Mouse (Mus musculus) embryonic fibroblast, embryonic 13.5 days (primary cell): ENCODE measurements around the gene Psg16. TPM values are rescaled to one million over a fixed set of nuclear protein-coding genes. Genes with fewer than 3 reads are reported as not detected.

Experiments
- H3K27ac ChIP-seq: 2 replicates; pipeline ENCODE4 v1.5.1; 2012; ENCODE audit warnings: low read length, control low read depth, inconsistent platforms; ENCODE audit not compliant: insufficient read depth
- H3K4me1 ChIP-seq: 2 replicates; pipeline ENCODE4 v1.6.1; 2011; ENCODE audit warnings: low read length; ENCODE audit not compliant: control insufficient read depth, insufficient read depth
- H3K4me3 ChIP-seq: 2 replicates; pipeline ENCODE4 v1.5.1; 2011; ENCODE audit warnings: mild to moderate bottlenecking, control low read depth, low read length; ENCODE audit not compliant: insufficient read depth
- CTCF ChIP-seq: IDR thresholded peaks from 2 replicates; pipeline ENCODE4 v1.5.1; 2011; ENCODE audit warnings: mild to moderate bottlenecking, control low read depth, low read length, moderate library complexity, borderline replicate concordance; ENCODE audit not compliant: insufficient read depth
- POLR2A ChIP-seq: IDR thresholded peaks from 2 replicates; pipeline ENCODE4 v1.6.1; 2011; ENCODE audit warnings: low read depth, mild to moderate bottlenecking, control low read depth, low read length, moderate library complexity
- polyA plus RNA-seq: library from polyadenylated mRNA; stranded (reverse); fragments of >200 nt; gene quantifications from 2 replicates; pipeline ENCODE4 v1.2.4, GENCODE M21; 2011; ENCODE audit warnings: low read depth; ENCODE audit not compliant: missing spikeins, insufficient read length

Gene Psg16
- 0.12 TPM in 1 of 2 replicates, not detected in the other for polyA plus RNA-seq

DNA sequence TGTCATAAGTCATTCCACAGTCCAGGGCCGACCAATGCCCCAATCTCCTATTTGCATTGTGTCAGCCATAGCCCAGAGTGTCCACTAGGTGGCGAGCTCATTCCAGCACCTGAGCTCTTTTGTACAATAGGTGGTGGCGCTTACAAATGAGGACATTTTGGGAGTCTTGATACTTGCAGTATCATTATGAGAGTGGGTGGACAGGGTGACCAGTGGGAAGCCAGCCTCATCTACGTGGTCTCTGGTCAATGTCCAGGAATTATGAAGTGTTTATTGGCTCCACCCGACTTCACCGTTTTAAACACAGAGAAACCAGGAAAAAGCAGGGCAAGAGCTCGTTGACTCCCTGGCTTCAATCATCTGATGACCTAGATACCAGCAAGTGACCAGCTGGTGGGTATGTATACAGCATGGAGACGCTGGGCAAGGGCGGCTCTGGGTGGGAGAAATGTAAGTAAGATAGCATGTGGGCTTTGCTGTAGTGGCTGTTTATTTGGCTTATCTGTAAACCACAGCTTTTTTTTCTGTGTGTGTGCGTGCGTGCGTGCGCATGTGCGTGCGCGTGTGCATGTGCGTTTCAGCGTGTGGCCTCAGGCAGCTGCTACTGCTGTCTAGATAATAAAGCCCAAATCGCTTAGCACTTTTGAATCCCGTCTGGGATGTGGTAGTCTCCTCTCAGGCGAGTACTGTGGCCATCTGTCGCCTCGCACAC, at the start of gene Psg16:
Gene Psg16, plus strand, starts transcription at position 137 of the 712 bp plus-strand sequence.
- H3K27ac ChIP-seq, result no peak within 1 kb of the TSS
- no peak within 1 kb of the TSS for H3K4me3 ChIP-seq
- TF ChIP-seq POLR2A (no peak), CTCF (peak; percentile 74; the same call in 1 of the 2 replicates)
- H3K4me1 ChIP-seq, result no peaks in the 10 kb centered on the region

DNA sequence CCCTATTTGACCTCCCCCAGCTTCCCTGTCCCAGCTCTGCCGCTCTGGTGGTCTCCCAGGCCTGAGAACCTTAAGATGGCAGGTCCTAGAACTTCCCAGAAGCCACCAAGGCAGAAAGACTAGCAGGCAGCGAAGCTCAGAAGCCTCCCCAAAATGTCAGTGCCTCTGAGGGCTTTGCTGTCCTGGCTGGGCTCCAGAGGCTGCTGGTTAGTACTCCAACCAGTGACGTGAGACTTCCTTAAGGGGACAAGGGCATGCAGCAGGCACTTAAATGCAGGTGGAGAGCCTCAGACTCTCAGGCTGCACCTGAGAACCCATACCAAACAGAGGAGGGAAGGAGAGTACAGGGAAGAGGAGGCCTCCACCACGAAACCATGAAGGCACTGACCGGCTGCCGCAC, 49.7 kb upstream of the Psg16 start:
- Histone ChIP-seq H3K27ac (no peak overlapping the region), H3K4me1 (no peaks in the 10 kb centered on the region), H3K4me3 (no peak overlapping the region)
- TF ChIP-seq CTCF, result no peak
- TF ChIP-seq POLR2A, result no peak

DNA sequence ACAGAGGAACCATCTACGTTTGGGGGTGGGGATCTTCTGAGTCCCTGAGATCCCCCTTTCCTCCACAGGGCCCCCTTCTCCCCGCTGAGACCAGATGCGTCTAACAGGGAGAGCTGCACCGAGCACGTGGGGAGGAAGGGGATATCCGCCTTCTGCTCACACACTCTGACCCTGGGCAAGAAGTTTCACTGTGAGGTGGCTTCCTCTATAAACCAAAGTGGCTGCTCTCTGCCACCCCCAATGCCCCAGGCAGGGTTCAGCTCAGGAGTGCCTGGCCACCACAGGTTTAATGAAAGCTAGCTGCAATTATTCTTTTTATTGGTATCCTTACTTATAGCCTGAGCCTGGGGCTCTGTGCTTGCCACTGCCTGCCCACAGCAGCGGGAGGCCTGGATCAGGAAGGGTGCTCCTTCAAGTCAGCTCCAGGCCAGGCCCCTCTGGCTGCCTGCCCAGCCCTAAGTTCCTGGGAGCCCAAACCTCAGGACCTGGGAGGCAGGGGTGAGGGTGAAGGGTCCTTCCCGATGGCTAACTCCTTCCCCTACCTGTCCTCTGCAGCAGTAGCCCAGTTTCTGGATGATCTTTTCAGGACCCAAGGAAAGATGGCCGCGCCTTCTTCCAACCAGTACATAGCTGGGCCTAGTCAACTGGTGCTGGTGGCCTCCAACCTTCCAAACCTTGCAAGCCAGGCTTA, 48.9 kb upstream of the Psg16 start:
- H3K4me3 ChIP-seq, result no peak overlapping the region
- no peaks in the 10 kb centered on the region for H3K4me1 ChIP-seq
- no peak for TF ChIP-seq POLR2A
- no peak for TF ChIP-seq CTCF
- H3K27ac ChIP-seq, result no peak overlapping the region

GRCm38 (mm10) chr7:17025505-17025894, 48.3 kb upstream of the Psg16 start:
- TF ChIP-seq POLR2A (no peak), CTCF (no peak)
- Histone ChIP-seq H3K4me3 (no peak overlapping the region), H3K4me1 (no peaks in the 10 kb centered on the region), H3K27ac (no peak overlapping the region)

DNA sequence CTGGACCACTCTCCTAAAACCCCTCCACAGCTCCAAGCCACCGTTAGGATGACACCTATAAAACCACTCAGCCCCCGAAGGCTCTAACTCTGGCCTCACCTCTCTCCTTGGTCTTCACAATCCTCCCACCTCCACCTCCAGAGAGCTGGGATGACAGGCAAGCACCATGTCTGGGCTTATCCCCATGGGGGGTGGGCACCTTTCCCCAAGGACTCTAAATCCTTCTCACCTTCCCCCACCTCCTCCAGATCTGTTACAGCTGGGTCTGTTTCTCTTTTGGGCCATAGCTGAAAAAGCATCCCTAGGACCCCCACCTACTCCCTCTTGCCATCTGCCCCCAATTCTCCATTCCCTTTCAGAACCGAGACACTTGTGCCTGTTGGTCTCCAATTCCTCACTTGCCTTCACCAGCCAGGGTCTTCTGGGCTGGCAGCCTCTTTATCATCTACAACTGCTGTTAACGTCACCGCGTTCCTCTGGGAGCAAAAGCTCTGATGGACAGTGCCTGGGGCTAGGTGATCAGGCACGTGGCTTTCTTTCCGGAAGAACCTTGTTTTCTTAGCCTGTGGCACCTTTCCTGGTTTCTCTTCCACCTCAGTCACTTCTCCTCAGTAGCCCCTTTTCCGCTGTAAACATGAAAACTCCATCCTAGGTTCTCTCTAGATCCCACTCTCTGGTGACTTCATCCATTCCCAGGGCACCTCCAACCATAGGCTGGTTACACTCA, 47.8 kb upstream of the Psg16 start:
- no peaks in the 10 kb centered on the region for H3K4me1 ChIP-seq
- peak overlapping the region; percentile 88 for H3K4me3 ChIP-seq
- H3K27ac ChIP-seq, result no peak overlapping the region
- TF ChIP-seq CTCF (no peak), POLR2A (no peak)

GRCm38 (mm10) chr7:17026710-17027587, 46.9 kb upstream of the Psg16 start:
- no peaks in the 10 kb centered on the region for H3K4me1 ChIP-seq
- peak overlapping the region; percentile 88 for H3K4me3 ChIP-seq
- TF ChIP-seq CTCF (peak; percentile 52; the same call in 1 of the 2 replicates), POLR2A (0 out of 2 replicates have a peak, but pooled peaks have one; percentile 31)
- peak overlapping the region; percentile 60 for H3K27ac ChIP-seq

DNA sequence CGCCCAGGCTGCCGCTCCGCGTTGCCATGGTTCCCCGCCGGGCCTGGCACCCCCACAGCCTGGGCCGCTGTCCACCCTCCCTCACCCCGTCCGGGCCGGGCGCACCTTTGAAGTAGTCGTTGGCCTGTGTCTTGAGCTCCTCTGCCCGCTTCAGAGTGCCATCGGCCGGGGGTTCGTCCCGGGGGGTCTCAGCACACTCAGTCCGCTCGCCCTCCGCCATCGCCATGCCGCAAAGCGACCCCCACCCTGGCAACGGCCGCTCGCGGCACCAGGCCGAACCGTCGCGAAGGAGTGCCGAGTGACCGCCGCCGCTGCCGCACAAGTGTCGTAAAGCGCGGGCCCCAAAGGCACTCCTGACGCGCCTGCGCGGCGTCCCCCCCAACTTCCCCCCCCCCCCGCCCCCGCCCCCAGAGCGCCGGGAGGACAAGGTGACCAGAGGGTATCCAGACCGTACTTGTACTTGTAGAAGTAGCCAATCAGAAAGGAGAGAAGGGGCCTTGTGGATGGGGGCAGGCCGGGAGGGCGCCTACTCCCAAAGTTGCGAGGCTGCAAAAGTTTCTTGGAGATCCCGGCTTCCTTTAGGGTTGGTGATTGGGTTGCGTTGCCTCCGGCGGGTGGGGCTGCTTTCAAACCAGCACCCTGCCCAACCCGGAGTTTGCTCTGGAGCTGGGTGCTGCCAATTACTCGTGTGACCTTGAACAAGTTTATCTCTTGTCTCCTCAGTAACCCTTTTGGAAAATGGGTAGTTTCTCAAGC, 46.1 kb upstream of the Psg16 start, which contains the start of gene Ppp5c:
Gene Ppp5c, minus strand, starts transcription at position 337 of the 756 bp plus-strand sequence.
- peak; percentile 44 for TF ChIP-seq POLR2A
- no peak for TF ChIP-seq CTCF

DNA sequence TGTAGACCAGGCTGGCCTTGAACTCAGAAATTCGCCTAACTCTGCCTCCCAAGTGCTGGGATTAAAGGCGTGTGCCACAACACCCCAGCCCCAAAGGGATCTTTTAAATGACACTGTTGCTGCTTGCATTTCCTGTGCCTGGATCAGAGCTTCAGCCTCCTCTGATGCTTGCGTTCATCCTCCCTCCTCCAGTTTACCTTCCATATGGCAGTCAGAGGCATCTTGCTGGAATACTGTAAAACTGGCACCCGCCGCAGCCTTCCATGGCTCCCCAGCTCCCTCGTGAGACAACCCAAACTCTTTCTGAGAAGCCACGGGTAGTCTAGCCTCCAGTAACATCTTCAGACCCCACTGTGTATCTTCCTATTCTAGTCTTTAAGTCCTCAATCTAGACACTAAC, 44.9 kb upstream of the Psg16 start:
- H3K4me1 ChIP-seq, result no peaks in the 10 kb centered on the region
- TF ChIP-seq CTCF (no peak), POLR2A (no peak)
- no peak overlapping the region for H3K27ac ChIP-seq
- H3K4me3 ChIP-seq, result no peak overlapping the region

More for the DNA sequence above, 46.1 kb upstream of the Psg16 start, which contains the start of gene Ppp5c:
- Histone ChIP-seq H3K4me3 (peak within 1 kb of the TSS; percentile 88), H3K4me1 (no peaks in the 10 kb centered on the region), H3K27ac (peak within 1 kb of the TSS; percentile 60)

GRCm38 (mm10) chr7:17030239-17030638, 43.6 kb upstream of the Psg16 start:
- H3K27ac ChIP-seq, result no peak overlapping the region
- no peak overlapping the region for H3K4me3 ChIP-seq
- H3K4me1 ChIP-seq, result no peaks in the 10 kb centered on the region
- TF ChIP-seq POLR2A, result no peak
- TF ChIP-seq CTCF, result no peak
